Mouse (Mus musculus): ENCODE data around the gene Pfpl.
A peak's percentile ranks its signal among the peaks of the same experiment; 100 is the strongest.

The Pfpl gene

GRCm38 (mm10) chr19:12427605-12428004, at the start of gene Pfpl:
TSS of gene Pfpl (plus strand) at chr19:12427905.
- no peak for DNase-seq (ENCODE audit: low read depth, low spot score)

- DNase-seq (ENCODE audit: low read depth, low spot score), result no peak
Measured at GRCm38 (mm10) chr19:12386979-12387378, 40.7 kb upstream of the Pfpl start, which contains the start of gene Olfr1440. TSS of gene Olfr1440 (plus strand) at chr19:12387279.

- no peak for DNase-seq (ENCODE audit: low read depth, low spot score)
Measured at GRCm38 (mm10) chr19:12413737-12414136, 14.0 kb upstream of the Pfpl start.

- DNase-seq (ENCODE audit: low read depth, low spot score), result no peak
Measured at GRCm38 (mm10) chr19:12417361-12417760, 10.3 kb upstream of the Pfpl start, which contains the start of gene Olfr1441. TSS of gene Olfr1441 (plus strand) at chr19:12417433.

GRCm38 (mm10) chr19:12418312-12418711, 9.4 kb upstream of the Pfpl start:
- no peak for DNase-seq (ENCODE audit: low read depth, low spot score)

GRCm38 (mm10) chr19:12420555-12420954, 7.2 kb upstream of the Pfpl start:
- DNase-seq (ENCODE audit: low read depth, low spot score), result no peak

- DNase-seq (ENCODE audit: low read depth, low spot score), result peak; percentile 21
Measured at GRCm38 (mm10) chr19:12421680-12422079, 6.0 kb upstream of the Pfpl start.

GRCm38 (mm10) chr19:12427101-12427500, 604 bp upstream of the Pfpl start:
- DNase-seq (ENCODE audit: low read depth, low spot score), result no peak

- peak; percentile 54 for DNase-seq (ENCODE audit: low read depth, low spot score)
Measured at GRCm38 (mm10) chr19:12433033-12433432, 5.3 kb downstream of the Pfpl start.

GRCm38 (mm10) chr19:12435011-12435416, 7.3 kb downstream of the Pfpl start:
- DNase-seq (ENCODE audit: low read depth, low spot score), result no peak

- DNase-seq (ENCODE audit: low read depth, low spot score), result no peak
Measured at GRCm38 (mm10) chr19:12435750-12436524, 8.2 kb downstream of the Pfpl start.

GRCm38 (mm10) chr19:12439581-12439980, 11.9 kb downstream of the Pfpl start:
- DNase-seq (ENCODE audit: low read depth, low spot score), result no peak

GRCm38 (mm10) chr19:12440103-12440725, 12.5 kb downstream of the Pfpl start:
- no peak for DNase-seq (ENCODE audit: low read depth, low spot score)

GRCm38 (mm10) chr19:12442560-12442959, 14.9 kb downstream of the Pfpl start:
- DNase-seq (ENCODE audit: low read depth, low spot score), result no peak

- no peak for DNase-seq (ENCODE audit: low read depth, low spot score)
Measured at GRCm38 (mm10) chr19:12445014-12445413, 17.3 kb downstream of the Pfpl start.

- DNase-seq (ENCODE audit: low read depth, low spot score), result no peak
Measured at GRCm38 (mm10) chr19:12457401-12458066, 29.8 kb downstream of the Pfpl start.

GRCm38 (mm10) chr19:12459516-12459915, 31.8 kb downstream of the Pfpl start:
- DNase-seq (ENCODE audit: low read depth, low spot score), result no peak

GRCm38 (mm10) chr19:12460282-12461249, 32.9 kb downstream of the Pfpl start, which contains the start of gene Mpeg1:
TSS of gene Mpeg1 (plus strand) at chr19:12460779.
- DNase-seq (ENCODE audit: low read depth, low spot score), result no peak

- DNase-seq (ENCODE audit: low read depth, low spot score), result no peak
Measured at GRCm38 (mm10) chr19:12462851-12463721, 35.4 kb downstream of the Pfpl start.

GRCm38 (mm10) chr19:12463722-12464035, 36.0 kb downstream of the Pfpl start:
- DNase-seq (ENCODE audit: low read depth, low spot score), result peak; percentile 68
